Mouse (Mus musculus): ENCODE results near the gene Taok1.
"Not testable (repeated sequence)": the region's sequence is repeated elsewhere in the genome, so short reads cannot be mapped to it uniquely, and the experiment has no call there.

Taok1 gene

DNA sequence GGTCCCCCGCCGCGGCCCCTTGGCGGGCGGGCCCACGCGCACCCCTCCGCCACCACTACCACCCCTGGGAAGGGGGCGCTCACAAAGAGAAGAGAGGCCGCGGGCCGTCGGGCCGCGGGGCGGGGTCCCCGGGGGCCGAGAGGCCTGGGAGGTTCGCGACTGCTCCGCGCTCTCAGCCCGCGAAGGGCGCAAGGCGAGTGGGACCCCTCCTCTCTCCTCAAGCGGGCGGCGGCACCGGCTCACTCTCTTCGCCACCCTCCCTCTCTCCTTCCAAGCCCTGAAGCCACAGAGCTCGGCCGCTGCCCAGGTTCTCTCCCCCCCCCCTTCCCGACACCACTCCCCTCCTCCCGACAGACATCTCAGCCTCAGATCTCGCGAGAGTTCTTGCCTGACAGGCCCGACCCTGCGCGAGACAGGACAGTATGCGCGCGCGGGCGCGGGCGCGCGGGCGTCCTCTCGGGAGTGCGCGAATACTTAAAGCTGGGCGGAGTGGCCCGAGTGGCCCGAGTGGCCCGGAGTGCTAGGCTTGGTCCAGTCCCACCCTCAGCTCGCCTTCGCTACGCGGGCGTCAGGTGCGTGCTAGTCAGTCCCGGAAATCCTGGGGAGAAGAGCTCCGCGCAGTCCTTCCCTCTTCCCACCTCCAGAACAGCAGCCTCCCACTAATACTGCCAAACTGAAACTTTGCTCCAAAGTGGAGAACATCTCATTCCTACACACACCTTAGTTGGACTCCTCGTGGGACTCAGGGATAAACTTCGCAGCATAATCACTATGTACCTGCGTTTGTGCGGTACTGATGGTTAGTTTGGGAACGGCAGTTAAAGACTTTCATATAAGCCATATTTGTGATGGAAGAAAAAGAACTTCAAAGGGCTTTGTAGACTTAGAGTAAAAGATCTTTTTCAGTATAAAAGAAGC, at the start of gene Taok1:
Taok1 (minus strand) TSS at position 278 of the 918 bp plus-strand sequence.
- no peaks in the 10 kb centered on the region for H3K27me3 ChIP-seq (ENCODE audit: control insufficient read depth, insufficient read depth, low read length, poor library complexity, severe bottlenecking)
- peak; percentile 98 for DNase-seq (ENCODE audit: low read depth, low spot score)
- H3K36me3 ChIP-seq (ENCODE audit: control insufficient read depth, insufficient read depth, low read length, poor library complexity, severe bottlenecking): no peaks in the 10 kb centered on the region

- H3K27me3 ChIP-seq (ENCODE audit: control insufficient read depth, insufficient read depth, low read length, poor library complexity, severe bottlenecking); H3K36me3 ChIP-seq (ENCODE audit: control insufficient read depth, insufficient read depth, low read length, poor library complexity, severe bottlenecking); DNase-seq (ENCODE audit: low read depth, low spot score): not testable (repeated sequence)
These were observed 46.0 kb upstream of the Taok1 start for GRCm38 (mm10) chr11:77653406-77654190.

DNA sequence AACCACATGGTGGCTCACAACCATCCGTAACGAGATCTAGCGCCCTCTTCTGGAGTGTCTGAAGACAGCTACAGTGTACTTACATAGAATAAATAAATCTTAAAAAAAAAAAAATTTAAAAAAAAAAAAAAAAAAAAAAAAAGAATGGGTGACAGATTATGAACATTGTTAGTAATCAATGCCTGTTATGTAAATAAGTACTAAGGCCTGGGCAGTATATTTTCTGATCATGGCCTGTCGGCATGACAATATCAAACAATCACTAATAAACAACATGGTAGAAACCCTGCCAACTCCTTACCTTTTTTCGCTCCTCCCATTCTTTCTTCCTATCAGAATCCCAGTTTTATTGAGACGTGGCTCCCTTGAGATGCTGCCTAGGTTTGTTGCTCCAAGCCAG, 44.9 kb upstream of the Taok1 start:
- Histone ChIP-seq H3K36me3 (ENCODE audit: control insufficient read depth, insufficient read depth, low read length, poor library complexity, severe bottlenecking) (no peaks in the 10 kb centered on the region), H3K27me3 (ENCODE audit: control insufficient read depth, insufficient read depth, low read length, poor library complexity, severe bottlenecking) (no peaks in the 10 kb centered on the region)
- no peak for DNase-seq (ENCODE audit: low read depth, low spot score)

GRCm38 (mm10) chr11:77648878-77649277, 41.3 kb upstream of the Taok1 start:
- H3K36me3 ChIP-seq (ENCODE audit: control insufficient read depth, insufficient read depth, low read length, poor library complexity, severe bottlenecking): no peaks in the 10 kb centered on the region
- no peaks in the 10 kb centered on the region for H3K27me3 ChIP-seq (ENCODE audit: control insufficient read depth, insufficient read depth, low read length, poor library complexity, severe bottlenecking)

DNA sequence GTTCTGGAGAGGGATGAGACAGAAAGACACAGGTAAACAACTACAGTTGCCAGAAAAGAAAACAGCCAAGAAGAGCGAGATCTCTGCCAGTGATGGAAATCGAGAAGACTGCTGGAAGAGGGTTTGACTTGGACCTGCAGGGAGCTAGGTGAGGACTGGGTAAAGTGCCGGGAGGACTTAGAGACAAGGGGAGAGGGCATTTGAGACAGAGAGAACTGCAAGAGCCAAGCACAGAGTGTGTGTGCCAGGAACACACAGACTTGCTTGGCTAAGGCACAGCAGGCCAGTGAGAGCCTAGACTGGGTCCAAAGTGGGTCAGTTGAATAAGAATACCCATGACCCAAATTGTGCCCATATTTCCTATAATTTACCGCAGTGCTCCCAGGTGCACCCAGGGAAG, 37.9 kb upstream of the Taok1 start:
- H3K36me3 ChIP-seq (ENCODE audit: control insufficient read depth, insufficient read depth, low read length, poor library complexity, severe bottlenecking): no peaks in the 10 kb centered on the region
- H3K27me3 ChIP-seq (ENCODE audit: control insufficient read depth, insufficient read depth, low read length, poor library complexity, severe bottlenecking): no peaks in the 10 kb centered on the region; the same call in 1 of the 2 replicates
- no peak for DNase-seq (ENCODE audit: low read depth, low spot score)

More at GRCm38 (mm10) chr11:77648878-77649277, 41.3 kb upstream of the Taok1 start:
- no peak for DNase-seq (ENCODE audit: low read depth, low spot score)

GRCm38 (mm10) chr11:77641390-77641789, 33.8 kb upstream of the Taok1 start:
- no peaks in the 10 kb centered on the region; the same call in 1 of the 2 replicates for H3K27me3 ChIP-seq (ENCODE audit: control insufficient read depth, insufficient read depth, low read length, poor library complexity, severe bottlenecking)
- H3K36me3 ChIP-seq (ENCODE audit: control insufficient read depth, insufficient read depth, low read length, poor library complexity, severe bottlenecking): no peaks in the 10 kb centered on the region
- DNase-seq (ENCODE audit: low read depth, low spot score): no peak

DNA sequence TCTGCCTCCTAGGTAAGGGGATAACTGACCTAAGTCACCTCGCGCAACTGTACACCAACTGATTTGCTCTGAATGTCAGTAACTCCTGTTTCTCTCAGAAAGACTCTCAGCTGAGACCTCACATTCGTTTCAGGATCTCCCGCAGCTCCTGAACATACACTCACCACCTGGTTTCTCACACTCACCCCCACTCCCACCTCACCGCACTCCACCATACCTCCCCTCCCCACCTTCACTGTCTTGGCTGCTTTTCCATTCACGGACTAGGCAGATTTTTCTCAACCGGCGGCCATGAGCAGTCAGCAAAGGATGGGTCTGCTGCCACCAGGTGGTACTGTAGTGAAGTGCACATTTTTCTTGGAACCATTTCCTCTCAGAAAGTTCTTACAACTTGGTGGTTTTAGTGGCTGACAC, 22.6 kb upstream of the Taok1 start:
- Histone ChIP-seq H3K36me3 (ENCODE audit: control insufficient read depth, insufficient read depth, low read length, poor library complexity, severe bottlenecking) (no peaks in the 10 kb centered on the region), H3K27me3 (ENCODE audit: control insufficient read depth, insufficient read depth, low read length, poor library complexity, severe bottlenecking) (no peaks in the 10 kb centered on the region; the same call in 1 of the 2 replicates)
- peak; percentile 88 for DNase-seq (ENCODE audit: low read depth, low spot score)

DNA sequence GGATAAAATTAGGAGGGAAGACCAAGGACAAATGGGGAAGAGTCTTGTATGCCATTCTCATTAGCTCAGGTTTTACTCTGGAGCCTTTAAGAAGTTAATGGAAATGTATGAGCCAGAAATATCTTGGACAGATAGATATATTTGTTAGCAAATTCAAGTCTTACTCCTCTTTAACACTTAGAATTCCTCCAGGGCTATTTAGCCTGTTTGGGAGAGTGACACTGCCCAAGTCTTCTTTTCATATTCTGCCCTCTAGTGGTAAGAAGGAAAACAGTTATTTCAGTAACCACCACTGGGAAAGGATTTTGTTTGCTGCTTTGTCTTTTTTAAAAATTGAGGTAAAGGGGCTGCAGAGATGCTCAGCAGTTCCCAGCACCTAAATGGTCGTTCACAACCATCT, 21.9 kb upstream of the Taok1 start:
- no peaks in the 10 kb centered on the region for H3K36me3 ChIP-seq (ENCODE audit: control insufficient read depth, insufficient read depth, low read length, poor library complexity, severe bottlenecking)
- H3K27me3 ChIP-seq (ENCODE audit: control insufficient read depth, insufficient read depth, low read length, poor library complexity, severe bottlenecking): no peaks in the 10 kb centered on the region; the same call in 1 of the 2 replicates
- DNase-seq (ENCODE audit: low read depth, low spot score): peak; percentile 59

DNA sequence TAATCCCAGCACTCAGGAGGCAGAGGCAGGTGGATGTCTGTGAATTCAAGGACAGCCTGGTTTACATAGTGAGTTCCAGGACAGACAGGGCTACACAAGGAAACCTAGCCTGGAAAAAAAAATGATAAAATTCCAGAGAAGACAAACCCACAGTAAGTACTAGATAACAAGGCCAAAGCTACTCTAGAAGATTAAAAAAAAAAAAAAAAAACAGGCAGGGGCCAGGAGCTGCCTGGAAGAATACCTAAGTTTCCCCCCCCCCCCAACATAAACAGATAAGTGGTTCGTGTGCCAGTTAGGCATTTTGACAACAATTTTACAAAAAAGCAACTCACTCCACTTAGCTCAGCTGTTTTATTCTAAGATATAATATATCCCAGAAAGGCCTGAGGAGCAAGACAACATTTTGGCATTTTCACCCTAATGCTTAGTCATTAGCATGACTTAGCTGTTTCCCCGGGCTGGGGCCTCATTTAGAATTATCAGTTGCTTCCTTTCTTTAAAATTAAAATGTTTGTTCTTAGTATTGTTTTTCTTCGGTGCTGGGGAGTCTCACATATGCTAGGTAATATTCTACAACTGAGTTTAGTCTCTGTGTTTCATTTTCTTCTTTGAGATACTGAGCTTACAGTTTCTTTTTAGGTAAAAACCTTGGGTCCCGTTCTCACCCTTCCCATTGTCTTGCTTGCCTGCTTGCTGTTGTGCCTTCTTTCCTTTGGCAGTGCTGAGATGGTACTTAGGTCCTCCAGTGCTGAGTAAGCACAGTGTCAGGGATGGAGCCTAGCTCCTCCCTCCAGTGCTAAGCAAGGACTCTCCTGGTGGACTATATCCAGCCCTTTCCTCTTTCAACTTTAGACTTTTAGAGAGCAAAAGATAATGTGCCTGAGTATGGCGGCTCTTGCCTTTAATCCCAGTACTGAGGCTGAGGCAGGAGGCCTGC, 19.3 kb upstream of the Taok1 start:
- no peak for DNase-seq (ENCODE audit: low read depth, low spot score)
- Histone ChIP-seq H3K27me3 (ENCODE audit: control insufficient read depth, insufficient read depth, low read length, poor library complexity, severe bottlenecking) (no peaks in the 10 kb centered on the region; the same call in 1 of the 2 replicates), H3K36me3 (ENCODE audit: control insufficient read depth, insufficient read depth, low read length, poor library complexity, severe bottlenecking) (no peaks in the 10 kb centered on the region)

DNA sequence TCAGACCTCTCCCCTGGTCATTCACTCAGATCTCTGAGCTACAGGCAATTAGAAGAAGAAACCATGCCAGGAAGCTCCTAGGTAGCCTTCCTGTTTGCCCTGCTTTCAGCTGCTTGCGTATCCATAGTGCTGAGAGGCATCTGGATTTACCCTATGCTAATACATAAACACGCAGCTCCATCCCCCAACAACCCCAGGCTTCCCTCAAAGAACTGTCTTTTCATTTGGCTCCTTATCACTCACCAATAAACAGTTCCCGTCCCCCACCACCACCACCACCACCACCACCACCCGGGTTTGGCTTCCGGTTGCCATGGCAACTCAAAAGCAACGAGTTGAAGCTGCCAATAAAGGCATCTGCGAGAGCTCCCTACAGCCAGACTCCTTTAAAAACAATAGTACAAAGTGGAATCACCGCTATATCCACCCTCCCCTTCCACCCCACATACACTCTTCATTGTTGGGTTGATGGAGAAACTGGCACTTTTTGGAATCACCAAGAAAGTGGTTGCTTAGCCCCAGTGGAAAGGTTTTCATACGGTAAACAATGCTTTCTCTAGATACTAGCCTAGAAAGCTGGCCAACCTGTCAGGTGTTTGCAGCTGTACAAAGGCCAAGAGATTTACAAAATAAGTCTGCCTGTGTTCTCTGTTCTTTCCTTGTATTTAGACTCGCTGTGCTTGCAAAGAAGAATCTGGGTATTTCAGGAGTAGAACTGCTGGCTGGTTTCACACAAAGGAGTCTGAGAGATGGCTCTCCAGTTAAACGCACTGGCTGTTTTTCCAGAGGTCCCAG, 17.6 kb upstream of the Taok1 start:
- no peaks in the 10 kb centered on the region for H3K27me3 ChIP-seq (ENCODE audit: control insufficient read depth, insufficient read depth, low read length, poor library complexity, severe bottlenecking)
- DNase-seq (ENCODE audit: low read depth, low spot score): peak; percentile 60
- H3K36me3 ChIP-seq (ENCODE audit: control insufficient read depth, insufficient read depth, low read length, poor library complexity, severe bottlenecking): no peaks in the 10 kb centered on the region

DNA sequence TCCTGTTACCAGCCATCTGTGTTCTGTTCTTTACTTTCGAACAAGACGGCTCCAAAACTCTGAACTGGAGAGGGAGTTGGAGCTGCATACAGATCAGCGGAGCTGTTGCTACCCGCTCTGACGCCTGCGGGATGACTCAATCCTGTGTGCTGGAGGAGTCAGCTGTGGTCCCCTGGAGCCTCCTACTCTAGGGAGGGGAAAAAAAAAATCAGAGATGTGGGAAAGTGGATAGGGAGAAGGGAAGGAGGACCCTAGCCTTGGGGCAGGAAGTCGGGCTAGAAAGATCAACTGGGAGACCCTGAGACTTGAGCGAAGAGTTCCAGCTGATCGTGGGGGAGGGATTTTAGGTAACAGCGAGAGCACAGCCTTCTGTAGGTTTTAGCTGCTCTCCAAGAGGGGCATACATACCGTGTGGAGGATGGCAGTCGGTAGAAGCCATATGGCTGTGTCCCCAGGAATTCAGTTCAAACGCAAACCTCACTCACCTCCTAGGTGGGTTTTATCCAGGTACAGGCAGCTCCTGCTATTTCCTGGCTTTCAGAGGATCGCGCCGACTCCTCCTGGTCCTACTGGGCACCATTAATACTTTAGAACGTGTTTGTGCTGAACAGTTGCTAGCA, 16.9 kb upstream of the Taok1 start:
- DNase-seq (ENCODE audit: low read depth, low spot score): no peak
- no peaks in the 10 kb centered on the region for H3K27me3 ChIP-seq (ENCODE audit: control insufficient read depth, insufficient read depth, low read length, poor library complexity, severe bottlenecking)

DNA sequence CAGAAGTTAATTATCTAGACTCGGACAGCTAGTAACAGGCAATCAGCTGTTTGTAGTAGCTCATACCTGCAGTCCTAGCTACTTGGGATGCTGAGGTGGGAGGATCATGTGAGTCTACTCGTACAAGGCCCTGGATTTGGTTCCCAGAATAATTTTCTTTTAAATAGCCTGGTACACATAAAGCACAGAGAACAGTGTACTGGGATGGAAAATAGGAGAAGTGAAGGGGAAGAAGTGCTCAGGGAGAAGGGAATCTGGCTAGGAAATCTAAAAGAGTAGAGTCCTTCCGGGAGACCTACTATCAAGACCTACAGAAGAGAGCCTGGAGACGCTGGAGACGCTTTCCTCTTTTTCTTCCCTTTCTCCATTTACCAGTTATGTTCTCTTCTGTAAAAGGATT, 16.4 kb upstream of the Taok1 start:
- no peak for DNase-seq (ENCODE audit: low read depth, low spot score)
- no peaks in the 10 kb centered on the region for H3K27me3 ChIP-seq (ENCODE audit: control insufficient read depth, insufficient read depth, low read length, poor library complexity, severe bottlenecking)
- no peaks in the 10 kb centered on the region for H3K36me3 ChIP-seq (ENCODE audit: control insufficient read depth, insufficient read depth, low read length, poor library complexity, severe bottlenecking)

More for the DNA sequence above, 16.9 kb upstream of the Taok1 start:
- no peaks in the 10 kb centered on the region for H3K36me3 ChIP-seq (ENCODE audit: control insufficient read depth, insufficient read depth, low read length, poor library complexity, severe bottlenecking)

GRCm38 (mm10) chr11:77621902-77622535, 14.4 kb upstream of the Taok1 start:
- no peak for DNase-seq (ENCODE audit: low read depth, low spot score)
- H3K36me3 ChIP-seq (ENCODE audit: control insufficient read depth, insufficient read depth, low read length, poor library complexity, severe bottlenecking): no peaks in the 10 kb centered on the region
- no peaks in the 10 kb centered on the region for H3K27me3 ChIP-seq (ENCODE audit: control insufficient read depth, insufficient read depth, low read length, poor library complexity, severe bottlenecking)
